Mouse (Mus musculus) embryonic fibroblast, embryonic 13.5 days (primary cell): ENCODE results near the gene Myh7.

Source experiments
- CTCF ChIP-seq: IDR thresholded peaks from 2 replicates; pipeline ENCODE4 v1.5.1; 2011; ENCODE audit warnings: mild to moderate bottlenecking, control low read depth, low read length, moderate library complexity, borderline replicate concordance; ENCODE audit not compliant: insufficient read depth
- POLR2A ChIP-seq: IDR thresholded peaks from 2 replicates; pipeline ENCODE4 v1.6.1; 2011; ENCODE audit warnings: low read depth, mild to moderate bottlenecking, control low read depth, low read length, moderate library complexity

- TF ChIP-seq CTCF (no peak), POLR2A (no peak)
Observed at GRCm38 (mm10) chr14:54930431-54930830, 64.0 kb downstream of the Myh7 start.
